Mouse (Mus musculus) heart, postnatal 25 days (tissue): Measurements from ENCODE around the gene Ap1g1. TPM values are rescaled to one million over a fixed set of nuclear protein-coding genes. Genes with fewer than 3 reads are reported as not detected.

Source experiments
- DNase-seq: peaks from one replicate; pipeline ENCODE4 v3.0.0; 2022; ENCODE audit warnings: low spot score
- intact Hi-C: fragments of 180-260 bp; cut with DNase I; formaldehyde crosslinking; loops from one replicate; pipeline ENCODE4 v1.15.1; 2025
- total RNA-seq, 2 experiments: library from RNA; stranded (reverse); gene quantifications; 2 replicates each; pipeline ENCODE4 v1.2.3; 2021

Ap1g1 gene
- total RNA-seq, 2 experiments from 2014 or later = 38.0 to 41.4 TPM

GRCm38 (mm10) chr8:109906907-109907306 is 128.6 kb downstream of the Ap1g1 start:
- DNase-seq = no peak
- intact Hi-C loops = no loop called here

- intact Hi-C loops = no loop called here
- no peak for DNase-seq
These were observed 129.0 kb downstream of the Ap1g1 start for GRCm38 (mm10) chr8:109907376-109907775.

Other genes with a start within 250 kb of the Ap1g1 start
- gene Dhx38, start 212.7 kb upstream of the Ap1g1 start, total RNA-seq = 10 to 100 TPM; 11.6 to 12.5 TPM
- 1 to 10 TPM; 4.1 to 4.9 TPM for gene Txnl4b, start 212.7 kb upstream of the Ap1g1 start, total RNA-seq
- gene Hp, start 199.4 kb upstream of the Ap1g1 start, total RNA-seq = 1 to 10 TPM; 3.8 to 9.2 TPM
- 10 to 100 TPM; 17.7 to 19.6 TPM for gene Dhodh, start 169.9 kb upstream of the Ap1g1 start, total RNA-seq
- not detected for gene Pkd1l3, start 164.0 kb upstream of the Ap1g1 start, total RNA-seq
- gene Ist1, start 85.3 kb upstream of the Ap1g1 start, total RNA-seq = 10 to 100 TPM; 36.7 to 45.7 TPM
- 1 to 10 TPM; 6.1 to 7.3 TPM for gene Zfp821, start 73.0 kb upstream of the Ap1g1 start, total RNA-seq
- gene Atxn1l, start 40.8 kb upstream of the Ap1g1 start, total RNA-seq = 10 to 100 TPM; 20.1 to 20.5 TPM
- gene Phlpp2, start 90.0 kb downstream of the Ap1g1 start, total RNA-seq = 1 to 10 TPM; 4.0 to 4.7 TPM
- under 1 TPM in 1 of 2 experiments, not detected in 1; 0.20 TPM for gene Marveld3, start 183.6 kb downstream of the Ap1g1 start, total RNA-seq
- under 1 TPM; 0.78 to 0.83 TPM for gene Tat, start 211.9 kb downstream of the Ap1g1 start, total RNA-seq